Mouse (Mus musculus): ENCODE measurements around the gene Card9.

Gene Card9

DNA sequence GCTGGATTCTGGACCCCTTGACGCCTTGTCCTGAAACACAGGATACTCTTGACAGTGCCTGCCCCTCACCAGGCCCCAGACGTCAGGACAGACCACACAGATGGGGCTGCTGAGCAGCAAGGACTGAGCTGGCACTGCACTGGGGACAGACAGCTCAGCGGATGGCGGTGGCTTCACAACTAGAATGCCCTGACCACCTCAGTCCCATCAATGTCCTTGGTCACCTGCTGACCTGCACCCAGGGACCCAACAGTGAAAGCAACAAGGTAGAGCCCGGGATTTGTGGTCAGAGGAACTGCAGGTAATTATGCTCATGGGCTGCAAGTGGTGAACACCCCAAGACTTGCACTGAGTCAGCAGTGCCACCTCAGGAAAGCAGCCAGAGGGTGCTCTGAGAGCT lies 2.3 kb upstream of the Card9 start:
- 85% methylated on average over 5 of the region's 5 CpGs for WGBS

DNA sequence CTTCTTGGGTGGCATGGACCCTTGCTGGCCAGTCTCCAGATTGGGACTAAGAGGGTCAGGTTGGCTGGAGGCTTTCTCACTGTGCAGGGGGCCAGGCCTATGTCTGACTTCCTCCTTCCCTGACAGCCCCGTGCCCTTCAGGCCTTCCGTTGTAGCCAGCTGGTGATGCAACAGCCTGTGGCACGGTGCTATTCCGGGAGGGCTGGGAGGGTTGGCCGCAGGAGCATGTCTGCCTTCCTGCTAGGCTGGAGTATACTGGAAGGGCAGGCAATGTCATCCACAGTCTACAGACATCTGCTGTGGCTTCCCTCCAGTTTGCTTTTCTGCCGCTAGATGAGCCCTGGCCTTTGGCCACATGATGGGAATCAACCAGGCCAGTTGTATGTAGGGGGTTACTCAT lies 735 bp downstream of the Card9 start:
- WGBS, result 65% methylated on average over 6 of the region's 6 CpGs

DNA sequence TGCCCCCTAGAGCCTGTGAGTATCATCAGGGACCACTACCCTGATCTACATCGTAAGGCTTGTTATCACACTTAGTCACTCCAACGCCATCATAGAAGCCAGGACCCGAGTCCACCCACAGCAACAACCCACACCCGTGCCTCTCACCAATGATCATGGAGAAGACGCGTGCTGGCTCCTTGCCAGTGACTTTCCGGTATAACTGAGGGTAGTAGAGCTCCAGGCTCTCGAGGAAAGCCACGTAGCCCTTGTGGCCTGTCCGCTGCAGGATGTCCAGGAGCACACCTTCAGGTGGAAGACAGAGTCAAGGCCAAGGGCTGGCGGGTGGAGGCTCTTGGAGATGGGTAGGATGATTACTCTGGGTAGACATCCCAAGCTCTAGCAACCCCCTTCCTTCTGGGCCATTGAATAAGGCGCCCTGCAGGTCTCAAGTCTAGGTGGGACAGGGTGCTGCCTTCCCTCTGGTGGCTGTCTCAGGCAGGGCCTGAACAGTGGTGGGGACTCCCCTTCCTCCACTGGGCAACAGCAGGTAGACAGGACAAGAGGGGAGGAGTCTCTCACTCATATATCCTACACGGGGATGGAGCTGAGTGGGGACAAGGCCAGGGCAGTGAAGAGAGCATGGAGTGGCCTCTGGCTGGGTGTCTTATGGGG lies 1.9 kb downstream of the Card9 start:
- 76% methylated on average over 13 of the region's 13 CpGs for WGBS

DNA sequence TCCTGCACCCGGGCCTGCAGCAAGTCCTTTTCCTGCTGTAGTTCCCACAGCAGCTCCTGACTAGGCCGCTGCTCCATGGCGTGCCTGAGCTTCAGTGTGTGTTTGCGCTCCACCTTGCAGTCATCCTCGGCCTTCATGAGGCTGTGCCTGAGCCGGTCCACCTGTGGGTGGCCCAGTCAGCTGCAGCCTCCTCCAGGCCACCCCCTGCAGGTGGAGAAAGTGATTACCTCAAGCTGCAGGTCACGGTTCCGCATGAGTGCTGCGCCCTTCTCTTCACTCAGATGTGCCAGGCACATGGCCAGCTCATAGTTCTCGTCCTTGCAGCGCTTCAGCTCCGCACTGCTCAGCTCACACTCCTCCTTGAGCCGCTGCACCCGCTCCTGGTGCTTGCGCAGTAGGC lies 3.2 kb downstream of the Card9 start:
- WGBS, result 65% methylated on average over 15 of the region's 15 CpGs

DNA sequence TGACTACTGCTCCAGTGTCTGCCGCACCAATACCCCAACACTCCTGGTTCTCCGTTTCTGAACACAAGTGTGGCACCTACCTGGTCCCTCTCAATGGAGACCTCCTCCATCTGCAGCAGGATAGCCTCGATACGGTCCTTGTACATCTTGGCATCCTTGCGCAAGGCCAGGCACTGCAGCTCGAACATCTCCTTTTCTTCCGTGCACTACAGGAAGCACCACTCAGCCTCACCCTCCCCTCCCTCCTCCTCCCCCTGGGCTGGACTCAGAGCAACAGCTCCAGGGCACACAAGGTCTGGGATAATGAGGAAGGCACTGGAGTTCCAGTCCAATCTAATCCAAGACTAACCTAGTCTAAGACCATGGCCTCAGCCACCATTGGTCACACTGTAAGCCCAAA lies 4.0 kb downstream of the Card9 start:
- 72% methylated on average over 7 of the region's 7 CpGs for WGBS

DNA sequence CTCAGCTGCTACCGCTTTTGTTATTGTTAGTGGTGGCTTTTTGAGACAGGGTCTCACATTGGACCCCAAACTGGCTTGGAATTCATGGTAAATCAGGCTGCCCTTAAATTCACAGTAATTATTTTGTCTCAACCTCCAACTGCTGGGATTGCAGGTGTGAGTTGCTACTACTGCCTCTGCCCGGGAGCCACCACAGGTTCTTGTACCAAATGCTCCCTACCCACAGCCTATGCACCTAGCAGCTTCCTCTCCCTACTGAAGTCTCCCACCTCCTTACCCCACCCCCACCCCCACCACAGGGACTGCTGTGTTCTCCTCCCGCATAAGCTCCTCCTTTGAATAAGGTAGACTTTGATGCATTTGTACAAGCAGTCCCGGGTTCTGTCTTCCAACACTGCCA lies 4.5 kb downstream of the Card9 start:
- WGBS, result 80% methylated on average over 4 of the region's 4 CpGs

DNA sequence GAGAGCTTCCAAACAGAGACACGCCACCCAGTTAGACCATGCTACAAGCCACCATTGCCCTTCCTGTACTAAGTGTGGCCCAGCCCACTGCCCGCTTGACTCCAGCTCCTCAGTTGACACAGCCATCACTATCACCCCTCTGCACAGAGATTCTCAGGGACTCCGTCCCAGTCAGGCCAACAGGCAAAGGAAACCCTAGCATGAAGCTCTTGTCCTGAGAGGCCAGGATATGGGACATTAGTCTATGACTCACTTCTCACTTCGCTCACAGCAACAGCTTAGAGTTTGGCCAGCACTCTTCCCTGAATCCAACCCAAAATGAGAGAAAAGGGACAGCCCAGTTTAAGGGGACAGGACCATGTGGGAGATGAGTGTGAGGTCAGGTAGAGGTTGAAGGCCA lies 6.3 kb downstream of the Card9 start:
- WGBS, result 92% methylated on average over 4 of the region's 4 CpGs

DNA sequence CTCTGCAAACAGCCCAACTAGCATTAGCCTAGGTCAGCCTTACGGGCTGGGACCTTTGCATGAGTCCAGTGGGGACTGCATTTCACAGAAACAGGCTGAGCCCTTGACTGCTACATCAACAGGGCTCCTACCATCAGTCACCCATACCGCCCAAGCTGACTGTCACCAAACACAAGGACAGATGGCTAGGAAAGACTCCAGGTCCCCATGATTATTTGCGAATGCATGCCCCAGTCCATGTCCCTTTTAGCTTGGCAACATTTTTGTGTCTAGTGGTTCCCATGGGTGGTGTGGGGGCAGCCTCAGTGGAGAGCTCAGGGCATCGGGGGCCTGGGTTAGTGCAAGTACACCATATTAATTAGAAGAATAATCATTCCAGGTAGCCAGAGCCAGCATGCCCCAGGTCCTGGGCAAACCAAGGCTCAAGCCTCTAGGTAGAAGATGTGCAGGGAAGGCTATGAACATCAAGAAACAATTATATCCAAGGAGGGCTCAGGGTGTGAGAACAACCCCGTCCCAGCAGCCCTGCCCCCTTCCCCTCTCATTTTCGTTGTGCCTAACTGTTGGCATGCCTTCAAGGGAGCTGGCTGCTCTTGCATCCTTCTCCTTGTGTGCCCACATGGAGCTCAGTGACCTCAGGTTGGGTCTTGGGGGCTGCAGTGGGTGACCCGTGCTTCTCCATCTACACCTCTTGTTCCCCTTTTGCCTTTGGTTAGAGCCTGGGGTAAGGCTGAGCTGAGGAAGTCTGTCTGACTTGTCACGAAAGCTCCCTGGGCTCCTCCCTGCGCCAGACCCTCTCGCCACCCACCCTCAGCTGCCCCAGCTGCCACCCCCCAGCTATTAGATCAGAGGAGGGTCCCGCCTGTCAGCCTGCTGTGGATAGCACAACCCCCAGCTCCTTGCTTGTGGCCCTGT lies 7.4 kb downstream of the Card9 start:
- 74% methylated on average over 11 of the region's 11 CpGs for WGBS

DNA sequence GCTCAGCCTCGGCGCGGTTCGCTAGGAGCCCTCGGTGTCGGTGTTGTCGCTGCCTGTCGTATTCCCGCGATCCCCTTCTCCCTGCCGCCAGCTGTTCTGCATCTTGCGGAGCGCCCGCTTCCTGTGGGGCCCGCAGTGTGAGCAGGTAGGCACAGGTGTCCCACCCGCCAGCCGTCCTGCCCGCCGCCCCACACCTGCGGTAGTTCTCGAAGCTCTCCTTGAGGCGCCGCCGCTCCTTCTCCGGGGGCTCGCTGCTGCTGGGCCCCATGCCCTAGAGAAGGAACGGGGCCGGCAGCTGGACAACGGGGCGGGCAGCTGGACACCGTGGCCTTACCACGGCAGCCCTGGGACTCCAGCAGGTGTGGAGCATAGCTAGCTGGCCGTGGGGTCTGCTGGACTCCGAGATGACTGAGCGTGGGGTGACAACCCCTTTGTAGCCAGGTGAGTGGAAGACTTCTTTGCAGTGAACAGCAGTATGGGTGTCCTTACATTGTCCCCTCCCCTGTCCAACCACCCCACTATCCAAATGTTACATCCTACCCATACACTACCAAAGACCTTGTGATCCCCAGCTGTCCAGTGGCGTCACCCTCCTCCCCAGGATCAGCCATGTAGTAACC lies 8.3 kb downstream of the Card9 start:
- WGBS, result 2% methylated on average over 36 of the region's 36 CpGs

DNA sequence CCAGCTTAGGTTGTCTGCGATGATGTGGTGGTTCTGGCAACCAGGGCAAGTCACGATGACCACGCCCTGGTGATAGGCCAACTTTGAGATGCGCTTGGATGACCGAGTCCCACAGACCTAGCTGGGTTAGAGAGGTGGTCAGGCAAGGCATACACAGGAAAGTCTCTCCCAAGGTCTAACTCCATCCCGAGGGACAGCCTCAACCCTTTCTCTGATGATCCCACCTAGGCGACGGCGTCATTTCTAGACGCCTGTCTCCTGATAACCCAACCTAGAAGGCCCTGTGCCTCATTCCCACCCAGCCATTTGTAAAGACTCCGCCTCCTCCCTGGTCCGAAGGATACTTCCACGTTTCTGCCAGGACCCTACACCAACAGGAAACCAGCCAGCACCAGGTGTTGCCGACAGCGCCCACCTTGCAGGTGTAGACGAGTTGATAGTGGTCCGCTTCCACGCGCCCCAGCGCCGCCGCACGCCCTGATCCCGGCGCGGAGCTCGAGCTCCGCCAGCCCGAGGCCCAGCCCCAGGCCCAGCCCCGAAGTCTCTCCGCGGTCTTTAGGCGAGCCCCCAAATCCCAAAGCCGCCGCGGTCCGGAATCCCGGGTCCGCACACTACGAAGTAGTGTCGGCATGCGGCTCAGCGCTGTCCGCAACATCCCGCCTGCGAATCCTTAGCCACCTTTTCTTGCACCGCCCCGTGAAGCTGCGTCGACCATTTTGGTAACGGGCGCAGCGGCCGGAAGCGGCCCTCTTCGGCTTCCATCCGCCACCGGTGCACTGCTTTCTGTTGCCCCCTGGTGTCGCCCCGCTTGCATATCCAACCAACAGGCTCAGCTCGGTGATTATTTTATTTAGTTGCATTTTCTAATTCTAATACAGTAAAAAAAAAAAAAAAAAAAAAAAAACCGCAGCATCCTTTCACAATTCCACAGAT lies 9.1 kb downstream of the Card9 start, which contains the start of gene Dnlz:
Dnlz (minus strand) TSS at position 753 of the 933 bp plus-strand sequence.
- 2% methylated on average over 62 of the region's 62 CpGs for WGBS

DNA sequence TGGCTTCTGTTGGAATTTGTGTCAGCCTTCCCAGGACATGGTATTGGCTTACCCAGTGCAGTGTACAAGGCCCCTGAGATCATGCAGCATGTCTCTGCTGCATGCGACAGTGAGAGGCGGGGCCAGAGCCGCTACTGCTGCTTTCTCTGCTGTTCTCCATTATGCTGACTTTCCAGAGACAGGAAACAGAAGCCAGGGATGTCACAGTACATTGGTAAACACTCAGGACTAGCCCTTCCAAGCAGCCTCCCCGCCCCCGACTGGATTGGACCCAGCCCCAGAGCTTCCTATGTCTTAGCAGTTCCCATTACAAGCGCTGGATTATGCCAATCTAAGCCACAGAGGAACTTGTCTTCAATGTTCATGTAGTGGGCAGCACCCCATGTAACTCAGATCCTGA lies 12.5 kb downstream of the Card9 start:
- WGBS, result 61% methylated on average over 6 of the region's 6 CpGs

DNA sequence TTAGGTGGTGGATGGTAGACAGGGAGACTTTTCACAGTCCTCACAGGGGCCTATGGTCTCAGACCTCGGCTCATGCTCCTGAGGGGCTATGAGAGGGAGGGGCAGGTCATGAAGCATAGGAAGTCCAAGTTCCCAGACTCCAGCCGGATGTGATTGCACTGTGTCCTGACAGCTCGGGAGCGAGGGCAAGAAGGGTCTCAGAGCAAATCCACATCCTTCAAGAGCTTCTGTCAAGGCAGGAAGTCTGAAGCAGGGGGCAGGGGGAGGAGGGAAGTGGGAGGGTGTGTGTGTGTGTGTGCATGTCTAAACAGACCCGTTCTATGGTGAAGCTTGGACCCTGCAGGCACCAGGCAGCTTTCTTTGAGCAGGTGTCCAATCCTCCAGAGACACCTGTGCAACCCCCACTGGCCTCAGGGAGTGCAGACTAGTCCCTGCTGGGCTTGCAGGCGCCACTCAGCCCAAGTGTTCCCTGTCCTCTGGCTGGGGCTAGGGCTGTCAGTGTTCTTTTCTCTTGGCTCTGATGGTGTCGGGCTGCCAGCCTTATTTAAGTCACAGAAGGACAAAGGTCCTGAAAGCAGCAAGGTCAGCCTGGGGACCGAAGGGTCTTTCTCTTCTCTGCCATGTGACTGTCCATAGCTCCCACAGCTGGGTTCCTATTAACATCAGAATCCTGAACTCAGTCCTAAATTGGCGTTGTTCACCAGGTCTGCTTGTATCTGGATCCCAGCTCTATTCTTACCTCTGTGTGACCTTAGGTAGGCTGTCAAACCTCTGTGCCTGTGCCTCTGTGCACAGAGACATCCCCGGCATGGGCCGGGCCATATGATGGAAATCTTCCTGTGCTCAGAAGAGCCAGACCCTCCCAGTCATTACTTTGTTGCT lies 17.9 kb downstream of the Card9 start:
- WGBS, result 71% methylated on average over 11 of the region's 11 CpGs

DNA sequence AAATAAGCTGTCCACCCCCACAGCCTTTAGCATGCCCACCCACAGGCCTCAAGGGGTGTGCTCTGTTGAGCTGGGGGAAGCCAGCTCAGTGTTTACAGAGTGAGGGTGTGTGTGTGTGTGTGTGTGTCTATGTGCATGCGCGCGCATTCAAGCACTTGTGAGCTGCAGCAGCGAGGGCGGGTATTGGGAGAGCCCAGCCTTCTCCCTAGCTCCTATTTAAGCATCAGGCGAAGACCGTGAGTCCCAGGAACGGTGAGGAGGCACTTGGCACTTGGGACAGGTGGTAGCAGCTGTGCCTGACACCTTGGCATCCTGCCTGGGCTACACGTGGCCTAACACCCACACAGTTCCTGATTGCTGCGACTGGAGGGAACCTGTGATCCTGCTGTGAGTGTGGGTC lies 18.7 kb downstream of the Card9 start:
- 36% methylated on average over 10 of the region's 10 CpGs for WGBS

DNA sequence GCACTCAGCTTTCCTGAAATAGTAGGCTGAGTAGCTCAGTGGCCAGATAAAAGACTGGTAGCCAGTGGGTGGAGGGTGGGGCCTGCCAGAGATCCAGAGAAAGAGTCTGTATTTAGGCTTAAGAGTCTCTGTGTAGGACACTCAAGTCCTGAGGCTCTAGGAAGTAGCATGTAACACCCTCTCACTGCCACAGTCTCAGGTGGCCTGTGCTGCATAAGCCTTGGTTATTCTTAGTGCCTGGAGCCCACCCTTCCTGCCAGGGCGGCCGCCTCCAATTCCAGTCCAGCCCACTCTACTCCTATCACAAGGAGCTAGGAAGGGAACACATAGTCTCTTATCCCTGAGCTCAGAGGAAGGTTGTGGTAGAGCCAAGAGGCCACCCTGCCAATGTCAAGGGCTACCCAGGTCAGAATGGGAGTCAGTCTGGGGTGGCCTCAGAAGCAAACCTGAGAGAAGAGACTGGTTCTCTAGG lies 19.2 kb downstream of the Card9 start:
- WGBS, result 44% methylated on average over 2 of the region's 2 CpGs

DNA sequence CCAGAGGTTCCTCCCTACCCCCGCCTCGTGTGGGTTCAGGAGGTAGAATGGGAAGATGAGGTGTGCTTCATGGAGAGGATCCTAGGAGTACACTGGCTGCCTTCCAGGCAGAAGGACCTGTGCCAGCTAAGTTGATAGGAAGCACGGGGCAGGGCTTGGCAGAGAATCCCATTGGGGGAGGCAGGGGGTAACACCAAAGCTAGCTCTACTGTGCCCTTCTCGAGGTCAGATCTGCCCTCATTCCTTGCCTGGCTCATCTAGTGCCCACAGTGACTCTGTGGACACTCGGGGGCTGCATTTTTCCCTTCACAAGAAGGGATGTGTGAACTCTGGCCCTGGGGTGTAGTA lies 21.5 kb downstream of the Card9 start:
- WGBS, result 67% methylated on average over 5 of the region's 5 CpGs

DNA sequence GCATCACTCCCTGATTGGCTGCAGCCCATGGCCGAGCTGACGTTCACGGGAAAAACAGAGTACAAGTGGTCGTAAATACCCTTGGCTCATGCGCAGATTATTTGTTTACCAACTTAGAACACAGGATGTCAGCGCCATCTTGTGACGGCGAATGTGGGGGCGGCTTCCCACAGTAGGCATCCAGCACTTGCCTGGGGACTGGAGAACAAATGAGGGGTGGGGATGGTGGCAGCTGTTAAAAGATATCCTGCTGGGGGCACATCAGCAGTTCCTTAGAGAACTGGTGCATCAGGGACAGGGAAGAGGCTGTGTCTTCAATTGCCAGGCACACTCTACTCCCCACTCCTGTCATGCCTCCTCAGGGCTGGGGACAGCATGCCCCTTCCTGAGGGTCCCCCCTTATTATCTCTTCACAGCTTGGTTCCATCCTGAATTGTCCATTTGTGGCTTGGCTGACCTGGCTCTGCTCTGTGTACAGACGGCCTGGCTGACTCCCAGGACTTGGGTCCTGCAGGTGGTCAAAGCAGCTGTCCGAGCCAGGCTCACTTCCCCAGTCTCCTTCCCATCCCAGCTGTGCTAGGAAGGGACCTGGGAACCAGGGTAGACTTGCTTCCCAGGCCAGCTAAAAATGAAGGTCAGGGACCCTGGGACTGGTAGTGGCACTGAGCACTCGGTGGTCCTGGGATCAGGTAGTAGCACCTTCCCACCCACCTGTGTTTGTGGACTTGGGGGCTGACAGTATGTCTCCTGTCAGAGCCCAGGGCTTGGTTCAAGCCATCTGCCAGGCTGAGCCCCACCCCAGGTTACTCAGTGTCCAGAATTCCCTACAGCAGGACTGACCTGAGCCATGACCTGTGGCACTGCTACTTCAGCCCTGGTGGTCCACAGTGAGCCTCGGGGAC lies 22.2 kb downstream of the Card9 start:
- WGBS, result 59% methylated on average over 9 of the region's 13 CpGs

DNA sequence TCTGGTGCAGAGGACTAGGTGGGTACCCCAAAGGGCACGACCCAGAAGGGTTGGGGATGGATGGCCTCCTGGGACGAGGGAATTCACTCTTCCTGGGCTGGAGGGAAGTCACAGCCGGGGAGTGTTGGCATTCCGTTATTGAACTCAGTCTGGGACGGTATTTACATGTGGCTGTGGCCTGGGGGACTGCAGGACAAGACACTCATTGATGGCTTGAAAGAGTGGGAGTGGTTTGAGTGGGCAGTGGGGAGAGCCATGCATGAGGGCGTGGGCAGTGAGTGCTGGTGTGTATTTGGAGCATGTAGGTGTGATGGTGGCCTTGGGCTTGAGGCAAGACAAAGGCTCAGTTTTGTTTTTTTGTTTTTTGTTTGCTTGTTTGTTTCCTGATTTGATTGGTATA lies 30.0 kb downstream of the Card9 start:
- 60% methylated on average over 6 of the region's 6 CpGs for WGBS

DNA sequence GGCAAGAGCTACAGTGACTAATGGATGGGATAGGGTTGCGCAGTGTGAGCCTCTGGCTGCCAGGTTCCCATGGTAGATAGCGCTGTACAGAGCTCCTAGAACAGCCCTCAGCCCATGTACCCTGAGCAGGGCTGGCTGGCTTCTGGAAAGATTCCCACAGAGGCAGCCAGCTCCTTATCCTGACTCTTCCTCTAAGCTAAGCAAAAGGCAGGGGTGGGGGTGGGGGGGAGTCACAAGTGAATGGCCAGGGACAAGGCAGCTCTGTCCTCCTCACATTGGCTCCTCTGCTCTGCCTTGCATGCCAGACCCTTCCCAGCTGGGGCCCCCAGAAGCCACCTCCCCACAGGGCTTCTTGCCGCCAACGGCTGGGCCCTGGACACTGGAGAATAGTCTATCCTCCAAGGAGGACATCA lies 30.7 kb downstream of the Card9 start:
- 73% methylated on average over 4 of the region's 4 CpGs for WGBS

DNA sequence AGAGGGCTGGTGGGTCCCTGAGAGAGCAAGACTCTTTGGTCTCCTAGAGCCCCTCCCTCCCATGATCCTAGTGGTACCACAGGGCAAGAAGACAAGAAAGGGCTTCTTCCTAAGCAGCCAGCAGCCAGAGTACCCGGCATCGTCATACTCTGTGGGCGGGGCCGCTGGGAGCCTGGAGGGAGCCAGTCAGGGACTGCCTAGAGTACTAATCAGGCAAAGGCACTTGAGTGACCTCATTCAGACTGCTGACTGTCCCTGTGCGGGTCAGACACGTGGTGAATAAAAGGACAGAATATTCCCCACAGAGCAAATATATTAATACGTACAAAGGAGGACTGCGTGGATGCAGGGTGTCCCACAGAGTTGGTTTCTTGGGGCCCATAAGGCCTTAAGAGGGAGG lies 31.3 kb downstream of the Card9 start:
- 53% methylated on average over 8 of the region's 8 CpGs for WGBS

DNA sequence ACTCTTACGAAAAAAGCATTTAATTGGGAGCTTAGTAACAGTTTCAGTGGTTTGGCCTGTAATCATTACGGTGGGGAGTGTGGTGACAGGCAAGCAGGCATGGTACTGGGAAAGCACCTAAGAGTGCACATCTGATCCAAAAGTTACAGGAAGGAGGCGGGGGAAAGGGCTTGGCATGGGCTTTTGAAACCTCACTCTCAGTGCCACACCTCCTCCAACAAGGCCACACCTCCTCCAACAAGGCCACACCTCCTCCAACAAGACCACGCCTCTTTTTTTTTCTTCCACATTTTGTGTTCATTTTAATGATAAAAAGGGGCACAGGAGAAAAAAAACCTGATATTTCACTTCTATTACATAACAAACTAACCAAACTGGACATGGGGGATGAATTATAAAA lies 32.9 kb downstream of the Card9 start:
- WGBS, result 87% methylated on average over 4 of the region's 4 CpGs

Measured in cerebral cortex, adult 2 months (tissue).